Mouse (Mus musculus): ENCODE results near the gene Camsap3. TPM values are rescaled to one million over a fixed set of nuclear protein-coding genes. Genes with fewer than 3 reads are reported as not detected.

Camsap3 gene
- polyA plus RNA-seq, 1 experiment from 2014 or later = 2.4 TPM

- Histone ChIP-seq H3K9ac (peak within 1 kb of the TSS; percentile 68), H3K9me3 (replicated peaks) (no peaks in the 10 kb centered on the region), H3K27me3 (replicated peaks) (0 out of 2 replicates have a peak, but pooled peaks cover 5% of the 10 kb centered on the region), H3K4me3 (peak within 1 kb of the TSS; percentile 69), H3K36me3 (peaks cover 25% of the 10 kb centered on the region), H3K27ac (ENCODE audit: poor library complexity, severe bottlenecking) (no peak within 1 kb of the TSS), H3K4me2 (peak within 1 kb of the TSS; percentile 77), H3K4me1 (replicated peaks) (peaks cover 9% of the 10 kb centered on the region)
- 6% methylated on average over 47 of the region's 47 CpGs for WGBS
- ATAC-seq (ENCODE audit: insufficient number of reproducible peaks, low FRiP score) = peak; percentile 91
Measured at GRCm38 (mm10) chr8:3630647-3631477, 43.8 kb downstream of the Camsap3 start, which contains the start of gene Stxbp2. TSS of gene Stxbp2 (plus strand) at chr8:3630955.

- WGBS = 12% methylated on average over 8 of the region's 8 CpGs
- H3K4me3 ChIP-seq = peak overlapping the region; percentile 69
- peak overlapping the region; percentile 68 for H3K9ac ChIP-seq
- H3K36me3 ChIP-seq = peaks cover 31% of the 10 kb centered on the region
- no peaks in the 10 kb centered on the region for H3K9me3 ChIP-seq (replicated peaks)
- peaks cover 9% of the 10 kb centered on the region for H3K4me1 ChIP-seq (replicated peaks)
- H3K4me2 ChIP-seq = peak overlapping the region; percentile 77
- no peak overlapping the region for H3K27ac ChIP-seq (ENCODE audit: poor library complexity, severe bottlenecking)
- peak; percentile 70; the same call in 1 of the 2 replicates for ATAC-seq (ENCODE audit: insufficient number of reproducible peaks, low FRiP score)
- 0 out of 2 replicates have a peak, but pooled peaks cover 5% of the 10 kb centered on the region for H3K27me3 ChIP-seq (replicated peaks)
Measured at GRCm38 (mm10) chr8:3631478-3631875, 44.4 kb downstream of the Camsap3 start.

- no peaks in the 10 kb centered on the region for H3K9me3 ChIP-seq (replicated peaks)
- ATAC-seq (ENCODE audit: insufficient number of reproducible peaks, low FRiP score) = no peak
- H3K27ac ChIP-seq (ENCODE audit: poor library complexity, severe bottlenecking) = no peak overlapping the region
- H3K4me1 ChIP-seq (replicated peaks) = no peaks in the 10 kb centered on the region
- peaks cover 20% of the 10 kb centered on the region; the same call in 1 of the 2 replicates for H3K36me3 ChIP-seq
- H3K9ac ChIP-seq = no peak overlapping the region
- H3K4me2 ChIP-seq = no peak overlapping the region
- WGBS = 16% methylated on average over 5 of the region's 5 CpGs
- H3K4me3 ChIP-seq = no peak overlapping the region
- no peaks in the 10 kb centered on the region for H3K27me3 ChIP-seq (replicated peaks)
Measured at GRCm38 (mm10) chr8:3645804-3646203, 58.7 kb downstream of the Camsap3 start.

- Histone ChIP-seq H3K9ac (no peak overlapping the region), H3K27ac (ENCODE audit: poor library complexity, severe bottlenecking) (no peak overlapping the region), H3K36me3 (peaks cover 8% of the 10 kb centered on the region; the same call in 1 of the 2 replicates), H3K4me2 (no peak overlapping the region), H3K4me1 (replicated peaks) (no peaks in the 10 kb centered on the region), H3K4me3 (no peak overlapping the region), H3K9me3 (replicated peaks) (no peaks in the 10 kb centered on the region), H3K27me3 (replicated peaks) (no peaks in the 10 kb centered on the region)
- ATAC-seq (ENCODE audit: insufficient number of reproducible peaks, low FRiP score) = no peak
- 77% methylated on average over 6 of the region's 6 CpGs for whole genome bisulfite sequencing
Measured at GRCm38 (mm10) chr8:3646824-3647531, 59.9 kb downstream of the Camsap3 start.

- WGBS = 71% methylated on average over 4 of the region's 4 CpGs
- no peak for ATAC-seq (ENCODE audit: insufficient number of reproducible peaks, low FRiP score)
- Histone ChIP-seq H3K4me3 (no peak overlapping the region), H3K4me1 (replicated peaks) (no peaks in the 10 kb centered on the region), H3K9ac (no peak overlapping the region), H3K9me3 (replicated peaks) (no peaks in the 10 kb centered on the region), H3K27me3 (replicated peaks) (no peaks in the 10 kb centered on the region), H3K27ac (ENCODE audit: poor library complexity, severe bottlenecking) (no peak overlapping the region), H3K4me2 (no peak overlapping the region), H3K36me3 (peaks cover 6% of the 10 kb centered on the region; the same call in 1 of the 2 replicates)
Measured at GRCm38 (mm10) chr8:3647561-3647960, 60.5 kb downstream of the Camsap3 start.

GRCm38 (mm10) chr8:3648268-3648667, 61.2 kb downstream of the Camsap3 start:
- Histone ChIP-seq H3K27ac (ENCODE audit: poor library complexity, severe bottlenecking) (no peak overlapping the region), H3K4me1 (replicated peaks) (no peaks in the 10 kb centered on the region), H3K27me3 (replicated peaks) (no peaks in the 10 kb centered on the region), H3K9me3 (replicated peaks) (no peaks in the 10 kb centered on the region), H3K4me3 (no peak overlapping the region), H3K4me2 (no peak overlapping the region), H3K36me3 (no peaks in the 10 kb centered on the region), H3K9ac (no peak overlapping the region)
- no peak for ATAC-seq (ENCODE audit: insufficient number of reproducible peaks, low FRiP score)
- 66% methylated on average over 2 of the region's 2 CpGs for WGBS

- no peak for ATAC-seq (ENCODE audit: insufficient number of reproducible peaks, low FRiP score)
- Histone ChIP-seq H3K36me3 (no peaks in the 10 kb centered on the region), H3K4me2 (peak overlapping the region; percentile 17; the same call in 1 of the 2 replicates), H3K4me3 (no peak overlapping the region), H3K4me1 (replicated peaks) (no peaks in the 10 kb centered on the region), H3K27ac (ENCODE audit: poor library complexity, severe bottlenecking) (no peak overlapping the region), H3K27me3 (replicated peaks) (no peaks in the 10 kb centered on the region), H3K9ac (no peak overlapping the region), H3K9me3 (replicated peaks) (no peaks in the 10 kb centered on the region)
- 52% methylated on average over 1 of the region's 1 CpGs for WGBS
Measured at GRCm38 (mm10) chr8:3648990-3649389, 61.9 kb downstream of the Camsap3 start.

GRCm38 (mm10) chr8:3652845-3653244, 65.8 kb downstream of the Camsap3 start:
- H3K27me3 ChIP-seq (replicated peaks) = peaks cover 9% of the 10 kb centered on the region
- H3K36me3 ChIP-seq = no peaks in the 10 kb centered on the region
- 60% methylated on average over 3 of the region's 3 CpGs for WGBS
- no peak overlapping the region for H3K4me3 ChIP-seq
- H3K9me3 ChIP-seq (replicated peaks) = no peaks in the 10 kb centered on the region
- H3K27ac ChIP-seq (ENCODE audit: poor library complexity, severe bottlenecking) = no peak overlapping the region
- no peak for ATAC-seq (ENCODE audit: insufficient number of reproducible peaks, low FRiP score)
- H3K4me2 ChIP-seq = no peak overlapping the region
- H3K4me1 ChIP-seq (replicated peaks) = no peaks in the 10 kb centered on the region
- no peak overlapping the region for H3K9ac ChIP-seq

GRCm38 (mm10) chr8:3654726-3655508, 67.8 kb downstream of the Camsap3 start:
- Histone ChIP-seq H3K9me3 (replicated peaks) (no peaks in the 10 kb centered on the region), H3K4me3 (no peak overlapping the region), H3K27me3 (replicated peaks) (peaks cover 13% of the 10 kb centered on the region), H3K9ac (no peak overlapping the region), H3K4me1 (replicated peaks) (no peaks in the 10 kb centered on the region), H3K36me3 (no peaks in the 10 kb centered on the region), H3K4me2 (no peak overlapping the region), H3K27ac (ENCODE audit: poor library complexity, severe bottlenecking) (no peak overlapping the region)
- no peak for ATAC-seq (ENCODE audit: insufficient number of reproducible peaks, low FRiP score)
- WGBS = 64% methylated on average over 11 of the region's 11 CpGs

GRCm38 (mm10) chr8:3655526-3655925, 68.4 kb downstream of the Camsap3 start, which contains the start of gene Retn:
TSS of gene Retn (plus strand) at chr8:3655770.
- Histone ChIP-seq H3K9me3 (replicated peaks) (no peaks in the 10 kb centered on the region), H3K36me3 (no peaks in the 10 kb centered on the region), H3K27me3 (replicated peaks) (peaks cover 13% of the 10 kb centered on the region), H3K4me1 (replicated peaks) (no peaks in the 10 kb centered on the region), H3K4me3 (no peak within 1 kb of the TSS), H3K27ac (ENCODE audit: poor library complexity, severe bottlenecking) (no peak within 1 kb of the TSS), H3K9ac (no peak within 1 kb of the TSS), H3K4me2 (no peak within 1 kb of the TSS)
- no peak for ATAC-seq (ENCODE audit: insufficient number of reproducible peaks, low FRiP score)
- 70% methylated on average over 3 of the region's 3 CpGs for WGBS
